Mouse (Mus musculus): ENCODE data around the gene Ednrb.

- TF ChIP-seq POLR2A (IDR thresholded peaks at IDR 0.05; ENCODE audit: extremely low read depth, insufficient read depth, low read length) (no peak), CTCF (IDR thresholded peaks at IDR 0.05; ENCODE audit: extremely low read depth, insufficient read depth, low read length) (no peak)
Observed at GRCm38 (mm10) chr14:103876598-103876997, 32.4 kb upstream of the Ednrb start.
